Mouse (Mus musculus): ENCODE measurements around the gene Gm17359. TPM values are rescaled to one million over a fixed set of nuclear protein-coding genes. Genes with fewer than 3 reads are reported as not detected.

Gm17359 gene
- polyA plus RNA-seq, 1 experiment from 2014 or later = 0.17 TPM

Other genes with a start within 250 kb of the Gm17359 start
- 9.7 and 10.5 TPM in 2 replicates for gene Rapgef2, start 50.1 kb upstream of the Gm17359 start, polyA plus RNA-seq (2014; fragmentation: Nextera tagmentation; extraction: Ambion mirVana)
- gene Fnip2, start 231.1 kb downstream of the Gm17359 start, polyA plus RNA-seq (2014; fragmentation: Nextera tagmentation; extraction: Ambion mirVana) = 3.0 and 3.6 TPM in 2 replicates